Mouse (Mus musculus): ENCODE results near the gene Zfp106. TPM values are rescaled to one million over a fixed set of nuclear protein-coding genes. Genes with fewer than 3 reads are reported as not detected.
"Not testable (repeated sequence)": the region's sequence is repeated elsewhere in the genome, so short reads cannot be mapped to it uniquely, and the experiment has no call there.

Gene Zfp106
- 100 to 1,000 TPM; 511 to 553 TPM for total RNA-seq (2021)
- long read RNA-seq, experiment 1, full-length matches to known transcripts = 3 of 808 reads
- long read RNA-seq, experiment 1, partial matches to known transcripts = 35 of 808 reads
- long read RNA-seq, experiment 1, other reads (novel, unspliced or antisense) = 770 of 808 reads
- long read RNA-seq, experiment 2, full-length matches to known transcripts = 10 of 535 reads
- long read RNA-seq, experiment 2, partial matches to known transcripts = 59 of 535 reads
- long read RNA-seq, experiment 2, other reads (novel, unspliced or antisense) = 466 of 535 reads

- peak; percentile 83 for DNase-seq
Observed at GRCm38 (mm10) chr2:120563235-120563990, at the start of gene Zfp106. TSS of gene Zfp106 (minus strand) at chr2:120563843.

GRCm38 (mm10) chr2:120608830-120609723, 45.4 kb upstream of the Zfp106 start, which contains the start of the genes Haus2 and Lrrc57:
TSS of gene Haus2 (plus strand) at chr2:120609383.
TSS of gene Lrrc57 (minus strand) at chr2:120609520.
- peak; percentile 87 for DNase-seq

GRCm38 (mm10) chr2:120606021-120606690, 42.5 kb upstream of the Zfp106 start:
- DNase-seq = no peak

- no peak for DNase-seq
Observed at GRCm38 (mm10) chr2:120599506-120599905, 35.9 kb upstream of the Zfp106 start.

- DNase-seq = no peak
Observed at GRCm38 (mm10) chr2:120597734-120598133, 34.1 kb upstream of the Zfp106 start.

GRCm38 (mm10) chr2:120592227-120592626, 28.6 kb upstream of the Zfp106 start:
- no peak for DNase-seq

- DNase-seq = no peak
Observed at GRCm38 (mm10) chr2:120589759-120590158, 26.1 kb upstream of the Zfp106 start.

GRCm38 (mm10) chr2:120578286-120578685, 14.6 kb upstream of the Zfp106 start:
- no peak for DNase-seq

- no peak for DNase-seq
Observed at GRCm38 (mm10) chr2:120577799-120578198, 14.2 kb upstream of the Zfp106 start.

GRCm38 (mm10) chr2:120575978-120576377, 12.3 kb upstream of the Zfp106 start:
- DNase-seq = no peak

- DNase-seq = no peak
Observed at GRCm38 (mm10) chr2:120575121-120575520, 11.5 kb upstream of the Zfp106 start.

GRCm38 (mm10) chr2:120572161-120572560, 8.5 kb upstream of the Zfp106 start:
- DNase-seq = not testable (repeated sequence)

- DNase-seq = no peak
Observed at GRCm38 (mm10) chr2:120571081-120571480, 7.4 kb upstream of the Zfp106 start.

GRCm38 (mm10) chr2:120567798-120568320, 4.2 kb upstream of the Zfp106 start:
- DNase-seq = no peak

GRCm38 (mm10) chr2:120566886-120567797, 3.5 kb upstream of the Zfp106 start, which contains the start of gene Snap23:
TSS of gene Snap23 (plus strand) at chr2:120567671.
- peak; percentile 97 for DNase-seq

GRCm38 (mm10) chr2:120565363-120565762, 1.7 kb upstream of the Zfp106 start:
- no peak for DNase-seq

GRCm38 (mm10) chr2:120564548-120565188, 1.0 kb upstream of the Zfp106 start:
- not testable (repeated sequence) for DNase-seq

GRCm38 (mm10) chr2:120562859-120563234, 796 bp downstream of the Zfp106 start:
- no peak for DNase-seq

GRCm38 (mm10) chr2:120561524-120561923, 2.1 kb downstream of the Zfp106 start:
- DNase-seq = no peak

GRCm38 (mm10) chr2:120558813-120559212, 4.8 kb downstream of the Zfp106 start:
- DNase-seq = no peak
